Mouse (Mus musculus): Measurements from ENCODE around the gene Tmod2.
"Not testable (repeated sequence)": the region's sequence is repeated elsewhere in the genome, so short reads cannot be mapped to it uniquely, and the experiment has no call there.

The Tmod2 gene

GRCm38 (mm10) chr9:75551342-75551741, 59.8 kb downstream of the Tmod2 start:
- no peak for DNase-seq (ENCODE audit: low spot score in 2 of 2)

DNA sequence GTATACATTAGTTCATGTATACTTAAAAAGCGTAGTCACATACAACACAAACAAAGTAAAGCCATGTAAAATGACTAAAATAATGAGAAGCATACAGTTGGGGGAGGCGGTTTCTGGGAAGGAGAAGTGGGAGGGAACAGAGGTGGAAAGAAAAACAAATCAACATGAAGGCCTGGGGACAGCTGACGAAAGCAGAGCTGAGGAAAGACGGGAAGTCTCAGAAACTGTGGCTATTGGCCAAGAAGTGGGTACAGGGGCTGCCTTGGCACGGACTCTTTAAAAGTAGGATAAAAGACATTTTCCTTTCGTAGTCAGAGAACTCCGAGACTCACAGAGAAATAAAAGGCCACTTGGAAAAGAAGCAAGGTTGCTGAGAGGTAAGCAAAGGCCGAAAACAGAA, 62.1 kb downstream of the Tmod2 start:
- no peak for DNase-seq (ENCODE audit: low spot score in 2 of 2)

DNA sequence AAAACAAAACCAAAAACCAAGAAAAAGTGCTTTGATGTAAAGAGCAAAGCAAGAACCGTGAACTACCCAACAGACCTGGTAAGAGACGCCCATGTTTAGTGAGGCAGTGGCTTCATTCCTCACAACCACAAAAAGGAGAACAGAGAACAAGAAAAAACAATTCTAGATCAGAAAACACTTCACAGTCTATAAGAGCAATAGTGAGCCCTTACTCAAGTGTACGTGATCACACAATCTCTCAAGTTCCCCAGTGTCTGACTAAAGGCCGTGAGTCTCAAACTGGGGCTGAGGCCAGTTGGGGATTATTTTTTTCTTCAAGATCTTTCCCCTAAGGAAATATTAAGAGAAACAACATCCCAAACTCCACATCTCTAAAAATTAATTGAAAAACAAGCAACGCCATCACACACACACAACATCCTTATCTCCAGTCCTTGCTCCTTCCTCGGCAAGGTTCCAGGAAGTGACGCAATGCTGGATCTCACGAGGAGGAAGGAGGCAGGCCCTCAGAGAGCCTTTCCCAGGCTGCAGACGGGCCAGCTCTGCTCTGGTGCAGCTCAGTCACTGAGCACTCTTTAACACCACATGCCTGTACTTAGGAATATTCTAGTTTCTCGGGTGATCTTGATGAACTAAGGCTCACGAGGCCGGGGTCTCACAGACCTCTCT, 64.1 kb downstream of the Tmod2 start:
- peak; percentile 18 to 49 for DNase-seq (ENCODE audit: low spot score in 2 of 2)

- DNase-seq (ENCODE audit: low spot score in 2 of 2): no peak
Observed at GRCm38 (mm10) chr9:75545514-75545913, 65.6 kb downstream of the Tmod2 start.

- DNase-seq (ENCODE audit: low spot score in 2 of 2): no peak
Observed at GRCm38 (mm10) chr9:75541497-75541896, 69.6 kb downstream of the Tmod2 start.

DNA sequence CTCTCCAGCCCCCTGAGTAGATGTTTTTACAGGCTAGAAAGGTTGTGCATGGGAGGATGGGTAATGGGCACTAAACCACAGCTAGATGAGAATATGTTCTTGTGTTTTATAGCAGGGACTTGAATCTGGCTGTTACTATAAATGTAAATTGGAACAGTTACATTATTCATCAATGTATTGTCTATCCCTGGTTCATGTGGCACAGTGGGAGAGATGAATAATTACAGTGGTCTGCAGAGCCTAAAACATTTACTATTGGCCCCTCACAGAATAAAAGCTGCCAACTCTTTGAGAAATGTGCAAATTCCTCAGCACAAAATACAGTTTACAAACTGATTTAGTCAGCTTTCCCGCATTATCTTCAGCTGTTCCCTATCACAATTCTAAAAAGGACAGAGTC, 74.7 kb downstream of the Tmod2 start:
- DNase-seq (ENCODE audit: low spot score in 2 of 2): no peak

- no peak for DNase-seq (ENCODE audit: low spot score in 2 of 2)
Observed at GRCm38 (mm10) chr9:75534431-75534962, 76.6 kb downstream of the Tmod2 start.

DNA sequence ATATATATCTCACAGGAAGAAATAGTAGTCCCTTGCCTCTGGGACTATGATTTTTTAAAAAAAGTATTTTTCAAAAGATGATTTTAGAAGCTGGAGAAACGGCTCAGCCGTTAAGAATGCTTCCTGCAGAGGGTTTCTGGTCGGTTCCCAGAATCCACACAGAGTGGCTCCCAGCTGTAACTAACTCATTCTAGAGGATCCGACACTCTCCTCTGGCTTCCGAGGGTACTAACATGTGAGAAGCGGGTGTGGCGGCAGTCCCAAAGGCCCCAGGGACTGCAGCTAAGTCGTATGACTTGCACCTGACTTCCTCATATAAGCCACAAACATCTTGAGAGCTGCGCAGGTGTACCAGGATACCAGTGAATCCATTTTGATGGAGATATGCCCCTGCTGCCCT, 78.1 kb downstream of the Tmod2 start:
- not testable (repeated sequence) for DNase-seq (ENCODE audit: low spot score in 2 of 2)

GRCm38 (mm10) chr9:75532461-75532860, 78.7 kb downstream of the Tmod2 start:
- DNase-seq (ENCODE audit: low spot score in 2 of 2): no peak

GRCm38 (mm10) chr9:75529358-75529757, 81.8 kb downstream of the Tmod2 start:
- no peak for DNase-seq (ENCODE audit: low spot score in 2 of 2)

DNA sequence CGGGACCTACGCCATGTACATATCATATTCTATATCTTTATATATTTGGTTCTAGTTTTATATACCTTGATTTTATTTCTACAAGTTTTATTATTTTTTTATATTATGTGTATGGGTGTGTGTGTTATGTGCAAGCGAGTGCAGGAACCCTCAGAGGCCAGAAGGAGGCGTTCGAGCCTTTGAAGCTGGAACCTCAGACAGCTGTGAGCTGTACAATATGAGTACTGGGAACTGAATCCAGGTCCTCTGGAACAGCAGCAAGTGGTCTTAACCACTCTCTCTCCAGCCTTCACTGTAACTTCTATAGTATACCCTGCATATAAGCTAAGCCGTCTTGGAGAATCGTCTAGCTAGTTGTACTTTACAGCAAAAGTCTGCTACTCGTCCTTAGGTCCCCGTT, 83.0 kb downstream of the Tmod2 start:
- no peak for DNase-seq (ENCODE audit: low spot score in 2 of 2)

GRCm38 (mm10) chr9:75527368-75528059, 83.6 kb downstream of the Tmod2 start:
- no peak for DNase-seq (ENCODE audit: low spot score in 2 of 2)

DNA sequence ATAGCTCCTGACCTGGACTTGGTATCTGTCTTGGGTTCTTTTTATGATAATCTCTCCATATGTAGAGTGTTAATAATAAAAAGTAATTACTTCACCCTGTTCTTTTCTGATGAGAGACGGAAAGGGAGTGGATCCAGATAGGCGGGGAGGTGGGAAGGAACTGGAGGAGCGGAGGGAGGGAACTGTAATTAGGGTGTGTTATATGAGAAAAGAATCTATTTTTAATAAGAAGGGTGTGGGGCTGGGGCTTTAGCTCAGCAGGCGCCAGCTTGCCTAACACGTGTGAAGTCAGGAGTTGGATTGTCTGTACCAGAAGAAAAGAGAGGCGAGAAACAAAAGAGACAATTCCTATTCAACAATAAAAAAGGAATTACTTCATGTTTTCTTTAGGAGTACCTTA, 87.5 kb downstream of the Tmod2 start:
- no peak for DNase-seq (ENCODE audit: low spot score in 2 of 2)

DNA sequence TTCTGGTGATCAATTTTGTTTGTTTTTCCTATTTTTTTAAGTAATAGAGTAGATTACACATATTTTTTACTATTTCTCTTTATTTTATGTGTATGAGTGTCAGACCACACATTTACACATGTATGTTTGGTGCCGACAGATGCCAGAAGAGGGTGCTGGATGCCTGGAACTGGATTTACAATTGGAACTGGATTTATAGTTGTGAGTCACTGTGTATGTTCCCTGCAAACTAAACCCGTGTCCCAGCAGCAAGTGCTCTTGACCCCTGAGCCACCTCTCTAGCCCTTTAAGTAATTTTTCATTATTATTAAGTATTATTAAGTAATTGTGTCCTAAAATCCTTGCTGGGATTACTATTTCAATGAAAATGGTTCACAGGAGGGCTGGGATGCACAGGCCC, 88.9 kb downstream of the Tmod2 start:
- DNase-seq (ENCODE audit: low spot score in 2 of 2): no peak

- peak; percentile 17 to 53 for DNase-seq (ENCODE audit: low spot score in 2 of 2)
Observed at GRCm38 (mm10) chr9:75521788-75522187, 89.3 kb downstream of the Tmod2 start.

GRCm38 (mm10) chr9:75520940-75521339, 90.2 kb downstream of the Tmod2 start:
- no peak for DNase-seq (ENCODE audit: low spot score in 2 of 2)

GRCm38 (mm10) chr9:75517751-75518150, 93.4 kb downstream of the Tmod2 start:
- no peak for DNase-seq (ENCODE audit: low spot score in 2 of 2)
